Mouse (Mus musculus) liver, embryonic 12.5 days (tissue): ENCODE measurements around the gene Immp2l. TPM values are rescaled to one million over a fixed set of nuclear protein-coding genes. Genes with fewer than 3 reads are reported as not detected.

Experiments used
- ATAC-seq: fragments of 200-750 bp; cut with Nextera tagmentation; 2 replicates; pipeline ENCODE4 v1.8.0; 2017; ENCODE audit warnings: moderate number of reproducible peaks, mild to moderate bottlenecking, moderate library complexity
- H3K27ac ChIP-seq: fragments of 300-500 bp; sonication (generic); 2 replicates; pipeline ENCODE4 v1.5.1; 2016; ENCODE audit warnings: mild to moderate bottlenecking
- H3K27me3 ChIP-seq: fragments of 300-500 bp; sonication (generic); replicated peaks from 2 replicates; pipeline ENCODE4 v1.6.1; 2016; ENCODE audit warnings: mild to moderate bottlenecking, moderate library complexity
- H3K36me3 ChIP-seq: fragments of 300-500 bp; sonication (generic); 2 replicates; pipeline ENCODE4 v1.6.1; 2016; ENCODE audit warnings: mild to moderate bottlenecking, moderate library complexity
- H3K4me1 ChIP-seq: fragments of 300-500 bp; sonication (generic); 2 replicates; pipeline ENCODE4 v1.6.1; 2016
- H3K4me2 ChIP-seq: fragments of 300-500 bp; sonication (generic); 2 replicates; pipeline ENCODE4 v1.6.1; 2016; ENCODE audit warnings: mild to moderate bottlenecking, moderate library complexity
- H3K4me3 ChIP-seq: fragments of 300-500 bp; sonication (generic); 2 replicates; pipeline ENCODE4 v1.5.1; 2016; ENCODE audit warnings: mild to moderate bottlenecking, moderate library complexity
- H3K9ac ChIP-seq: fragments of 300-500 bp; sonication (generic); 2 replicates; pipeline ENCODE4 v1.6.1; 2016; ENCODE audit warnings: mild to moderate bottlenecking, moderate library complexity
- H3K9me3 ChIP-seq: fragments of 300-500 bp; sonication (generic); replicated peaks from 2 replicates; pipeline ENCODE4 v1.6.1; 2016; ENCODE audit warnings: mild to moderate bottlenecking, moderate library complexity
- WGBS: fragments of 180-500 bp; shearing (Covaris S2); methylation state at CpG from one replicate; pipeline ENCODE4 v1.1.7; 2016; ENCODE audit not compliant: insufficient replicate concordance; 5-methylcytosine and 5-hydroxymethylcytosine counted together
- polyA plus RNA-seq: library from polyadenylated mRNA; unstranded; fragments of >200 nt; fragmentation: Nextera tagmentation; extraction: Ambion mirVana; gene quantifications from 2 replicates; pipeline ENCODE4 v1.2.1, GENCODE M21; 2016

The Immp2l gene
- polyA plus RNA-seq, 1 experiment from 2014 or later: 11.6 TPM

DNA sequence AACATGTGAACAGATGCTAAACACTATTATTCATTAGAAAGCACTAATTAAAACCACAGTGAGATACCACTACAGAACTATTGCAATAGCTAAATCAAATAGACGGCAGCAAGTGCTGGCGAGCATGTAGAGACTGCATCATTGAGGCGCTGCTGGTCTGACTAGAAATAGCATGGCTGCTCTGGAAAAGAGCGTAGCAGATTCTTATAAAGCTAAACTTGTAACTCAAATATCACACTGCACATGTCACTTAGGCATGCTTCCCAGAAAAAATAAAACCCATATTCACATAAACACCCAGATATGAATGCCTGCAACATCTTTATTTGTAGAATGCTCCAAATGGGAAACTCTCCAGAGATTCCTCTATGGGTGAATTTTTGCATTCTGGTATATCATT lies 570.1 kb downstream of the Immp2l start:
- H3K9me3 ChIP-seq: no peaks in the 10 kb centered on the region
- WGBS: 78% methylated on average over 4 of the region's 4 CpGs
- H3K27ac ChIP-seq: no peak overlapping the region
- no peak overlapping the region for H3K4me3 ChIP-seq
- no peaks in the 10 kb centered on the region for H3K27me3 ChIP-seq
- no peaks in the 10 kb centered on the region for H3K36me3 ChIP-seq
- H3K4me2 ChIP-seq: no peak overlapping the region
- no peak for ATAC-seq
- no peak overlapping the region for H3K9ac ChIP-seq
- no peaks in the 10 kb centered on the region for H3K4me1 ChIP-seq

DNA sequence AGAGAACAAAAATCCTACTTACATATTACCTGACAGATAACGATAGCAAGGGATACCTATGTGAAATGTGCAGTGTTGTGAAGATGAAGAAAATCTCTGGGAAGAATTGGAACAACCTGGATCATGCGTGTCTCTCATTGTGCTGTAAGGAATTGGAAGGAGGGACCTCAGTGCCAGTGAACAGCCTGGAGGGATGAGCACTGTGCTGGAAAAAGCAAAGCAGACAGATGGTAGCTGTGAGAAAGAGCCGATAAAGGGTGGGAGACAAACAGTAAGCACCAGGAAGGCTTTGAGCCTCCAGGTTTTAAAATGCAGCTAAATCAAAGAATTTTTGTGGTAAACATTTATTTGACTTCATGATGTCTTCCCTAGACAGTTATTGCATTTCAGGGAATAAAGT lies 591.4 kb downstream of the Immp2l start:
- H3K4me1 ChIP-seq: no peaks in the 10 kb centered on the region
- H3K27me3 ChIP-seq: no peaks in the 10 kb centered on the region
- no peaks in the 10 kb centered on the region for H3K9me3 ChIP-seq
- 68% methylated on average over 3 of the region's 3 CpGs for WGBS
- no peak for ATAC-seq
- no peak overlapping the region for H3K9ac ChIP-seq
- H3K27ac ChIP-seq: no peak overlapping the region
- H3K4me2 ChIP-seq: no peak overlapping the region
- no peak overlapping the region for H3K4me3 ChIP-seq
- no peaks in the 10 kb centered on the region for H3K36me3 ChIP-seq

DNA sequence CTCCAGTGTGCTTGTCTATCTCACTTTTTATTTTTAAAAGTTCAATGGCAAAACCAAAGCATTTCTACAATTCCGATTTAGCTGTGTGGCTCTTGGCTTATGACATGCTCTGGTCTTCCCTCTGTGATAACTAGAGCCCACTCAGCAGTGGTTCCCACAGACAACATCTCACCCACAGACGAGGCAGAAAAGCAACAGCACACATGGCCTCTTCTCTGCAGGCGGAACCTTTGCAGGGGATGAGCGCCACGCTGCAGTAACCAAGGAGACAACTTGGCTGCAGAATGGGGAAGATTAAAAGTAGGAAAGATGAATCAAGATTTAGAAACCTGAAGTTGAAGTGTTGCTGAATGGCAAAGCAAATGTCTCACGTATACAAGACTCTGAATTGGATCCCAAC lies 597.5 kb downstream of the Immp2l start:
- Histone ChIP-seq H3K4me2 (no peak overlapping the region), H3K27me3 (no peaks in the 10 kb centered on the region), H3K9me3 (no peaks in the 10 kb centered on the region), H3K27ac (no peak overlapping the region), H3K4me3 (no peak overlapping the region), H3K36me3 (no peaks in the 10 kb centered on the region), H3K9ac (no peak overlapping the region), H3K4me1 (no peaks in the 10 kb centered on the region)
- 75% methylated on average over 6 of the region's 6 CpGs for WGBS
- no peak for ATAC-seq

DNA sequence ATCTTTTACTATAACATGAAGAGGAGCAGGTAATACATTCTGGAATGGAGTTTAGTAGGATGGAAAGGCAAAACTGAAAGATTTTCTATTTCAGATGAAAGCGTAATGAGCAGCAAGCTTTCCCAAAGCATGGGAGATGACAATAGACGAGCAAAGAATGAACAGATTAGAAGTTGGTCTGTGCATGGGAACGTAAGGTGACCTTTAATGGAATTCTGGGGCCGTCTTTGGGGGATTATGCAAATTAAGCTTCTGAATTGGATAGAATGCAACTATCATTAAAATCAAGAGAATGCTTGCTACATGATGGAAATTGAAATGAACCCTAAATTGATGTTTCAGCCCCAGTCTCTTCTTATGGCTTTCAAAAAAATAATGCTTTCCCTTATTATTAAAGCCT lies 619.4 kb downstream of the Immp2l start:
- Histone ChIP-seq H3K9me3 (no peaks in the 10 kb centered on the region), H3K4me3 (no peak overlapping the region), H3K4me2 (no peak overlapping the region), H3K36me3 (no peaks in the 10 kb centered on the region), H3K27me3 (no peaks in the 10 kb centered on the region), H3K27ac (no peak overlapping the region), H3K9ac (no peak overlapping the region), H3K4me1 (no peaks in the 10 kb centered on the region)
- ATAC-seq: no peak
- WGBS: 56% methylated on average over 4 of the region's 4 CpGs

DNA sequence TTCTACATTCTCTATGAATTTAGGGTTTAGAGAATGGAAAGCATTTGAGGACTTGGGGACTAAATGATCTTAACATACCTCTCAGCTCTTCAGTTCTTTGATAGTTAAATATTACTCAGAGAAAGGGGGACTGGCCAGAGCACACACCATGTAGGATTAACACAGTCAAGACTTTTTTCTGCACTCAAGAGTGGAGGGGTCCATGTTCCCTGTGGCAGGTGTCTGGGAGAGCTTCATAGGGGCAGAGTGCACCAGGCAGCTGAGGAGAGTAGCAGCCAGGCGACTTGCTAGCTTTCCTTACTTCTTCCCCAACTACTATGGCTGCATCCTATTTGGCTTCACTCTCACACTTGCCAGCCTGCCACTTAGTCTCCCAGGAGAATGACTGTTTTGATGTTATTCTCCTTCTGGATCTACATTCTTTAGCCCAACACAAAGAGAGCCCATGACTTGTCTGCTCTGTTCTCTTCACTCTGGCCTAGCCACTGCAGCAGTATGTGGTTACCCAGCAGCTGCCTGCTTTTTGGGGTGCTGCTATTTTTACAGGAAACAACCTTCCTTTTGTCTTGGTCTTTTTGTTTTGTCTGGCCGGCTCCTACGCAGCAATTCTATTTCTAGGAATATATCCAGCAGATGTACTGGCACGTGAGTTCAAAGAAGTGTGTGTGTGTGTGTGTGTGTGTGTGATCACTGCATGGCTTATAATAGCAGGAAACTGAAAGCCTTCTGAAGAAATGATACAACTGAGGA lies 621.1 kb downstream of the Immp2l start:
- Histone ChIP-seq H3K4me2 (no peak overlapping the region), H3K9ac (no peak overlapping the region), H3K9me3 (no peaks in the 10 kb centered on the region), H3K27ac (no peak overlapping the region), H3K36me3 (no peaks in the 10 kb centered on the region), H3K4me1 (no peaks in the 10 kb centered on the region), H3K27me3 (no peaks in the 10 kb centered on the region), H3K4me3 (no peak overlapping the region)
- no peak for ATAC-seq
- 62% methylated on average over 4 of the region's 4 CpGs for WGBS

DNA sequence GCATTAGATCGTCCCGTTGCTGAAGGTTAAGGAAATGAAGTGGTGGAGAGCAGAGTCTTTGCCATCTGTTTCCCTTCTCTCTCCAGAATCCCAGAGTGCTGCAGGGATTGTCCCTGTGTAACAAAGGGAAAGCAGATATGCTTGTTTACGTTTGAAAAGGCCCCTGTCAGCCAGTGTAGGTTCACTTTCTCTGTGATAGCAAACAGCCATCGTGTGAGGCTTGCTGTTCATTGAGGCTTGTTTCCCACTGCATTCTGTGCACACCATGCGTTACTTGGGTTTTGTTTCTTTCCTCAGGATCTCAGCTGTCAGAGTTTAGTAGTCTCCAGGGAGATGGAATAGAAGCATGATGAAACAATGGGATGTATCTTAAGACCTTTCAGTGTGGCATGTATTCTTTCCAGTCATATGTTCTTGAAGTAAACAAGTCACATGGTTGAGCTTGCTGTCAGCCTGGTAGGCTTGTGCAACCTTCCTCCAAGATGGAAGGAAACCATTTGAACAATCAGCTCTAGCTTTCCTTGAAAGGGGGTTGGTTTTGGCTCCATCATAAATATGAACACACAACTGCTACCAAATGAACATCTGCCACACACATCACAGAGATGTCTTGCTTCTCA lies 623.2 kb downstream of the Immp2l start:
- ATAC-seq: no peak
- H3K9me3 ChIP-seq: no peaks in the 10 kb centered on the region
- H3K36me3 ChIP-seq: no peaks in the 10 kb centered on the region
- no peaks in the 10 kb centered on the region for H3K27me3 ChIP-seq
- H3K4me3 ChIP-seq: no peak overlapping the region
- H3K4me1 ChIP-seq: no peaks in the 10 kb centered on the region
- H3K27ac ChIP-seq: no peak overlapping the region
- H3K9ac ChIP-seq: no peak overlapping the region
- no peak overlapping the region for H3K4me2 ChIP-seq
- WGBS: 30% methylated on average over 5 of the region's 5 CpGs

DNA sequence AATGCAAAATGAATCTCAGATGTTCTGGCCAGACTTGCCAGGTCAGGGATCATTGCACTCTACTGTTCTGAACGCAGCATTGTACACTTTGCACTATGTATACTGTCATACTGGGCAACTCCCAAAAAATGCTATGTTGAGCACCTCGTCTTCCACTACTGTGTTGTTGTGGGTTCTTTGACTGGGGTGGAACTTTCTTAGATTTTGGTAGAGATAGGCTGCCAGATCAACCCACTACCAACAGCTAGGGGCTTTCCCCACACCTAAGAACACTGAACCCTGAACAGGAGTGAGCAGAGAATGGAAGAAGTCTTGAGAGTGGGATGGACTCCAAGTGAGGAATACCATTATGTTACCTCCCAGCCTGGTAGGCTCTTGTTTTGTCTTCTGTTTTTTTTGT lies 623.8 kb downstream of the Immp2l start:
- ATAC-seq: no peak
- Histone ChIP-seq H3K4me1 (no peaks in the 10 kb centered on the region), H3K36me3 (no peaks in the 10 kb centered on the region), H3K4me3 (no peak overlapping the region), H3K27me3 (no peaks in the 10 kb centered on the region), H3K4me2 (no peak overlapping the region), H3K9ac (no peak overlapping the region), H3K27ac (no peak overlapping the region), H3K9me3 (no peaks in the 10 kb centered on the region)
- WGBS: 57% methylated on average over 2 of the region's 2 CpGs

DNA sequence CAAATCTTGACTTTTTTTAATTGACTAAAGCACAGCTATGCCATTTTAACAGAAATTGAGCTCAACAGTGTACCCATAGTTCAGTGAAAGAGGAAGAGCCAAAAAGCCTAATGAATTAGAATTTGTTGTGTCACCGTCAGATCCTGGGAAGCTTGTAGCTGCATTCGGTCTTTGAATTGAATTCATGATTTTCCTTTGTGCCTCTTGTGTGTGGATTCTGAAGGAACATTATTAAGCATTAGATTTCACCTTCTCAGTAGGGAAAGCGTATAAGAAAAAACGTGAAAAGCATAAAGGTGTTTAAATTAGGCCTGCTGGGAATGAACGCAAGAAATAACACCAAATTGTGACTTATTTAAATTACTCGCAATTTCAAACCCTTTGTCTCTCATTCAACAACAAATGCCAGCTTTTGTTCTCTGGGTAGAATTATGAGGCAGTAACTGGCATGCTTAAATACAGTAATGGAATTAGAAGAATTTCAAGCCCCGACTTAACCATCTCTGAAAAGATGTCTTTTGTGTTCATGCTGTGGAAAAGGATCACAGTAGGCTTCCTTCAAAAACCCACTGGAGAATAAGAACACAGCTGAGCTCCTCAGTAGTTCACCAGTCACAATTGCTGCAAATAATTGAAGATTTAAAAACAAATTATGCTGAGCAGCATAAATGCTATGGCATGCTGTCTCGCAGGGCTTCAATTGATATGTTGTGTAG lies 626.1 kb downstream of the Immp2l start:
- H3K27ac ChIP-seq: no peak overlapping the region
- H3K4me3 ChIP-seq: no peak overlapping the region
- H3K4me2 ChIP-seq: no peak overlapping the region
- H3K36me3 ChIP-seq: no peaks in the 10 kb centered on the region
- WGBS: 76% methylated on average over 8 of the region's 8 CpGs
- H3K27me3 ChIP-seq: no peaks in the 10 kb centered on the region
- no peaks in the 10 kb centered on the region for H3K9me3 ChIP-seq
- ATAC-seq: no peak
- no peak overlapping the region for H3K9ac ChIP-seq
- no peaks in the 10 kb centered on the region for H3K4me1 ChIP-seq

DNA sequence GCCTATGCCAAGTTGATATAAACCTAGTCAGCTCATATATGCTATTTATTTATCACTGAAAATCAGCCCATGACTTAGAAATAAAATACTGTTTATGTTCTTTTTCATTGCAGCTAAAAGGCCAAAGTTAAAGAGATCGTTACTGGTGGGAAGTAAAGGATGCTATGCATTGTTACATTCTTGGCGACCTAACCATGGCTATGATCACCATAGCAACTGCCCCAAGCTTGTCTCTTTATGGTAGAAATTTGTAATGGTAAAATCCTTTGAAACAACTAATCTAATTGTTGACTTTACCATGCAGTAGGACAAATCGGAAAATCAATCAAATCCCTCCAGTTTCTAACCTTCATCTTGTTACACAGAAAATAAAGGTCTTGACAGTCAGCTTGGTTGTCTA lies 644.4 kb downstream of the Immp2l start:
- no peak overlapping the region for H3K4me2 ChIP-seq
- H3K9me3 ChIP-seq: no peaks in the 10 kb centered on the region
- no peak overlapping the region for H3K27ac ChIP-seq
- no peak overlapping the region for H3K4me3 ChIP-seq
- no peak overlapping the region for H3K9ac ChIP-seq
- WGBS: 69% methylated on average over 3 of the region's 3 CpGs
- H3K36me3 ChIP-seq: no peaks in the 10 kb centered on the region
- no peaks in the 10 kb centered on the region for H3K27me3 ChIP-seq
- ATAC-seq: no peak
- no peaks in the 10 kb centered on the region for H3K4me1 ChIP-seq

DNA sequence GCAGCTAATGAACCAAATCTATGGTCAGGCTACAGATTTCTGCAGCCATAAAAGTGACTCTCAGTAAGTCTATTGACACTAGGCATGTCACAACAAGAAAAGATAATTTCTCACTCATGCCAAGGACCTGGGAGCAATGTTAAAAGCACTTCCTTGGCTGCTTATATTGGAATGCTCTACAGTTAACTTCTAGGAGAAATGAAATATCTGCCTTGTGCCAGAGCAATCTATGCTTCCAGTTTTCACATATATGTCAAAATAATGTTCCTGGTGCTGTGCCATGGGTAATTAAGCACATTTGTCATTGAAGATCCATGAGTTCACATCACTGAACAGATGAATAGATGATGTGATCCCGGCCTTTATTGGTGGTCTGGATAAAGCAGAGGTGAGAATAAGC lies 645.6 kb downstream of the Immp2l start:
- H3K27ac ChIP-seq: no peak overlapping the region
- no peaks in the 10 kb centered on the region for H3K4me1 ChIP-seq
- H3K4me2 ChIP-seq: no peak overlapping the region
- 60% methylated on average over 1 of the region's 1 CpGs for WGBS
- no peak for ATAC-seq
- H3K36me3 ChIP-seq: no peaks in the 10 kb centered on the region
- no peaks in the 10 kb centered on the region for H3K9me3 ChIP-seq
- no peaks in the 10 kb centered on the region for H3K27me3 ChIP-seq
- H3K4me3 ChIP-seq: no peak overlapping the region
- no peak overlapping the region for H3K9ac ChIP-seq

DNA sequence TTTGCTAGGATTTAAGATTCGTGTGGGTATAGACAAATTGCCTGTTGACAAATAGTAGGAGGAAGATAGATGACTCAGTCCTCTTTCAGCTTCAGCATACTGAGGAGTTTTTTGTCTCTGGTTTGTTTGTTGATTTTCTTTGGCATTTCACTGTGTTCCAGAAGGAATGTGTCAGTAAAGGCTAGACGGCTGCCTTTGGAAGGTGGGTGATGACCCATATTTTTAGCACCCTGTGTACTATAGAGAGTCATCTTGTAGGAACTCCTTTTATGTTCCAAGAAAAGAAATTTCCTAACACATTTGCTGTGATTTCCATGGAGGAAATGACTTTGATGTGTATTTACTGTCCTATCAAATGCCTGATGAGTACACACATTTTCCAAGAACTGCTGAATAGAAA lies 651.0 kb downstream of the Immp2l start:
- Histone ChIP-seq H3K27ac (no peak overlapping the region), H3K4me3 (no peak overlapping the region), H3K9me3 (no peaks in the 10 kb centered on the region), H3K4me1 (no peaks in the 10 kb centered on the region), H3K27me3 (no peaks in the 10 kb centered on the region), H3K36me3 (no peaks in the 10 kb centered on the region), H3K9ac (no peak overlapping the region), H3K4me2 (no peak overlapping the region)
- 55% methylated on average over 2 of the region's 2 CpGs for WGBS
- ATAC-seq: no peak

DNA sequence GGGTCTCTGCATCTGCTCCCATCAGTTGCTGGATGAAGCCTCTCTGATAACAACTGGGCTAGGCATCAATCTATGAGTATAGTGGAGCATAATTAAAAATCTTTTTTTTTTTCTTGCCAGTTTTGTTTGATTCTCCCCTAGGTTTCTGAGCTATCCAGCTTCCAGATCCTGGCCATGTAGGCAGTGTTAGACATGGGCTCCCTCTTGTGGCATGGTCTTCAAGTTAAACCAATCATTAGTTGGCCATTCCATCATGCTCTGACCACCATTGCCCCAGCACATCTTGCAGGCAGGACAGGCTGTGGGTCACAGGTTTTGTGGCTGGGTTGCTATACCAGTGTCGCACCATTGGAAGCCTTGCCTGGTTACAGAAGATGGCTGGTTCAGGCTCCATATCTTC lies 656.3 kb downstream of the Immp2l start:
- 81% methylated on average over 1 of the region's 1 CpGs for WGBS

More for the DNA sequence above, 656.3 kb downstream of the Immp2l start:
- Histone ChIP-seq H3K4me3 (no peak overlapping the region), H3K4me1 (no peaks in the 10 kb centered on the region), H3K36me3 (no peaks in the 10 kb centered on the region), H3K4me2 (no peak overlapping the region), H3K27me3 (no peaks in the 10 kb centered on the region), H3K9ac (no peak overlapping the region), H3K27ac (no peak overlapping the region), H3K9me3 (no peaks in the 10 kb centered on the region)
- ATAC-seq: no peak
